Mouse (Mus musculus) midbrain, embryonic 10.5 days (tissue): ENCODE results near the gene Pgs1. TPM values are rescaled to one million over a fixed set of nuclear protein-coding genes. Genes with fewer than 3 reads are reported as not detected.

Experiments
- DNase-seq: peaks from one replicate; pipeline ENCODE4 v3.0.0-alpha.2; 2017; ENCODE audit warnings: low spot score
- H3K27ac ChIP-seq: fragments of 300-500 bp; sonication (generic); replicated peaks from 2 replicates; pipeline ENCODE4 v1.5.1; 2016; ENCODE audit warnings: mild to moderate bottlenecking
- H3K27me3 ChIP-seq: fragments of 300-500 bp; sonication (generic); 2 replicates; pipeline ENCODE4 v1.6.1; 2016; ENCODE audit warnings: low read depth, mild to moderate bottlenecking; ENCODE audit not compliant: poor library complexity, severe bottlenecking
- H3K36me3 ChIP-seq: fragments of 300-500 bp; sonication (generic); 2 replicates; pipeline ENCODE4 v1.6.1; 2016; ENCODE audit warnings: mild to moderate bottlenecking, moderate library complexity
- H3K4me1 ChIP-seq: fragments of 300-500 bp; sonication (generic); 2 replicates; pipeline ENCODE4 v1.6.1; 2016
- H3K4me3 ChIP-seq: fragments of 300-500 bp; sonication (generic); 2 replicates; pipeline ENCODE4 v1.5.1; 2016; ENCODE audit warnings: mild to moderate bottlenecking, moderate library complexity
- H3K9me3 ChIP-seq: fragments of 300-500 bp; sonication (generic); replicated peaks from 2 replicates; pipeline ENCODE4 v1.6.1; 2016; ENCODE audit warnings: mild to moderate bottlenecking
- WGBS: fragments of 180-500 bp; shearing (Covaris S2); methylation state at CpG from one replicate; pipeline ENCODE4 v1.1.7; 2016; 5-methylcytosine and 5-hydroxymethylcytosine counted together
- polyA plus RNA-seq: library from polyadenylated mRNA; unstranded; fragments of >200 nt; fragmentation: Nextera tagmentation; extraction: Ambion mirVana; gene quantifications from 2 replicates; pipeline ENCODE4 v1.2.1, GENCODE M21; 2016

Pgs1 gene
- polyA plus RNA-seq, 1 experiment from 2014 or later, result 45.0 TPM

GRCm38 (mm10) chr11:118003176-118003575 lies 17.1 kb downstream of the Pgs1 start:
- peaks cover 88% of the 10 kb centered on the region for H3K36me3 ChIP-seq
- no peak for DNase-seq
- 95% methylated on average over 14 of the region's 14 CpGs for WGBS

GRCm38 (mm10) chr11:118003718-118004117 lies 17.6 kb downstream of the Pgs1 start:
- H3K4me3 ChIP-seq, result no peak overlapping the region
- DNase-seq, result no peak
- H3K4me1 ChIP-seq, result peaks cover 19% of the 10 kb centered on the region
- no peaks in the 10 kb centered on the region for H3K27me3 ChIP-seq
- no peaks in the 10 kb centered on the region for H3K9me3 ChIP-seq
- H3K36me3 ChIP-seq, result peaks cover 86% of the 10 kb centered on the region
- no peak overlapping the region for H3K27ac ChIP-seq
- 88% methylated on average over 5 of the region's 5 CpGs for WGBS

More at GRCm38 (mm10) chr11:118003176-118003575, 17.1 kb downstream of the Pgs1 start:
- H3K27me3 ChIP-seq, result no peaks in the 10 kb centered on the region
- no peak overlapping the region for H3K27ac ChIP-seq
- H3K9me3 ChIP-seq, result no peaks in the 10 kb centered on the region
- no peak overlapping the region for H3K4me3 ChIP-seq
- H3K4me1 ChIP-seq, result peaks cover 19% of the 10 kb centered on the region

GRCm38 (mm10) chr11:118004217-118004616 lies 18.1 kb downstream of the Pgs1 start:
- no peaks in the 10 kb centered on the region for H3K27me3 ChIP-seq
- H3K9me3 ChIP-seq, result no peaks in the 10 kb centered on the region
- H3K36me3 ChIP-seq, result peaks cover 85% of the 10 kb centered on the region
- no peak for DNase-seq
- 95% methylated on average over 5 of the region's 5 CpGs for WGBS
- no peak overlapping the region for H3K27ac ChIP-seq
- H3K4me1 ChIP-seq, result peaks cover 22% of the 10 kb centered on the region
- no peak overlapping the region for H3K4me3 ChIP-seq

- no peaks in the 10 kb centered on the region for H3K27me3 ChIP-seq
- no peak overlapping the region for H3K27ac ChIP-seq
- H3K36me3 ChIP-seq, result peaks cover 70% of the 10 kb centered on the region
- 77% methylated on average over 8 of the region's 8 CpGs for WGBS
- H3K4me1 ChIP-seq, result peaks cover 49% of the 10 kb centered on the region
- H3K9me3 ChIP-seq, result no peaks in the 10 kb centered on the region
- H3K4me3 ChIP-seq, result no peak overlapping the region
- DNase-seq, result peak; percentile 29
These were observed 21.5 kb downstream of the Pgs1 start for GRCm38 (mm10) chr11:118007460-118008143.

- Histone ChIP-seq H3K4me1 (peaks cover 54% of the 10 kb centered on the region), H3K36me3 (peaks cover 69% of the 10 kb centered on the region), H3K4me3 (no peak overlapping the region), H3K9me3 (no peaks in the 10 kb centered on the region), H3K27me3 (no peaks in the 10 kb centered on the region), H3K27ac (peak overlapping the region; percentile 43; the same call in 1 of the 2 replicates)
- no peak for DNase-seq
- 62% methylated on average over 5 of the region's 5 CpGs for WGBS
These were observed 22.2 kb downstream of the Pgs1 start for GRCm38 (mm10) chr11:118008144-118008805.

GRCm38 (mm10) chr11:118008843-118009242 lies 22.8 kb downstream of the Pgs1 start:
- no peak for DNase-seq
- Histone ChIP-seq H3K4me1 (peaks cover 56% of the 10 kb centered on the region), H3K36me3 (peaks cover 67% of the 10 kb centered on the region)

GRCm38 (mm10) chr11:118009865-118010571 lies 23.9 kb downstream of the Pgs1 start:
- peaks cover 60% of the 10 kb centered on the region for H3K4me1 ChIP-seq

More at GRCm38 (mm10) chr11:118008843-118009242, 22.8 kb downstream of the Pgs1 start:
- WGBS, result 78% methylated on average over 8 of the region's 8 CpGs
- Histone ChIP-seq H3K27ac (peak overlapping the region; percentile 43), H3K27me3 (no peaks in the 10 kb centered on the region), H3K9me3 (no peaks in the 10 kb centered on the region), H3K4me3 (no peak overlapping the region)

GRCm38 (mm10) chr11:118012595-118012994 lies 26.5 kb downstream of the Pgs1 start:
- H3K4me1 ChIP-seq, result peaks cover 57% of the 10 kb centered on the region

More at GRCm38 (mm10) chr11:118009865-118010571, 23.9 kb downstream of the Pgs1 start:
- Histone ChIP-seq H3K4me3 (no peak overlapping the region), H3K27ac (peak overlapping the region; percentile 43), H3K27me3 (no peaks in the 10 kb centered on the region), H3K9me3 (no peaks in the 10 kb centered on the region), H3K36me3 (peaks cover 65% of the 10 kb centered on the region)
- no peak for DNase-seq
- 64% methylated on average over 4 of the region's 4 CpGs for WGBS

GRCm38 (mm10) chr11:118013339-118013738 lies 27.2 kb downstream of the Pgs1 start:
- H3K4me3 ChIP-seq, result no peak overlapping the region
- no peak for DNase-seq
- peaks cover 8% of the 10 kb centered on the region; the same call in 1 of the 2 replicates for H3K9me3 ChIP-seq
- peaks cover 76% of the 10 kb centered on the region for H3K36me3 ChIP-seq
- H3K4me1 ChIP-seq, result peaks cover 50% of the 10 kb centered on the region
- 88% methylated on average over 2 of the region's 2 CpGs for WGBS
- no peaks in the 10 kb centered on the region for H3K27me3 ChIP-seq
- no peak overlapping the region for H3K27ac ChIP-seq

More at GRCm38 (mm10) chr11:118012595-118012994, 26.5 kb downstream of the Pgs1 start:
- DNase-seq, result no peak
- WGBS, result 82% methylated on average over 1 of the region's 1 CpGs
- Histone ChIP-seq H3K4me3 (no peak overlapping the region), H3K27me3 (no peaks in the 10 kb centered on the region), H3K27ac (no peak overlapping the region), H3K36me3 (peaks cover 69% of the 10 kb centered on the region), H3K9me3 (peaks cover under 1% of the 10 kb centered on the region; the same call in 1 of the 2 replicates)

- peaks cover 38% of the 10 kb centered on the region for H3K4me1 ChIP-seq
- H3K36me3 ChIP-seq, result peaks cover 77% of the 10 kb centered on the region
- WGBS, result 87% methylated on average over 12 of the region's 12 CpGs
- H3K4me3 ChIP-seq, result no peak overlapping the region
- DNase-seq, result no peak
- H3K27ac ChIP-seq, result no peak overlapping the region; the same call in 1 of the 2 replicates
- H3K27me3 ChIP-seq, result no peaks in the 10 kb centered on the region
- peaks cover 8% of the 10 kb centered on the region; the same call in 1 of the 2 replicates for H3K9me3 ChIP-seq
These were observed 28.4 kb downstream of the Pgs1 start for GRCm38 (mm10) chr11:118014391-118014995.

GRCm38 (mm10) chr11:118015381-118016145 lies 29.5 kb downstream of the Pgs1 start:
- Histone ChIP-seq H3K27ac (no peak overlapping the region), H3K4me3 (no peak overlapping the region), H3K36me3 (peaks cover 80% of the 10 kb centered on the region), H3K9me3 (peaks cover 8% of the 10 kb centered on the region; the same call in 1 of the 2 replicates), H3K27me3 (no peaks in the 10 kb centered on the region), H3K4me1 (peaks cover 28% of the 10 kb centered on the region)
- 94% methylated on average over 8 of the region's 8 CpGs for WGBS
- no peak for DNase-seq
